Mouse (Mus musculus) hindbrain, embryonic 11.5 days (tissue): ENCODE data around the gene Filip1. TPM values are rescaled to one million over a fixed set of nuclear protein-coding genes. Genes with fewer than 3 reads are reported as not detected.
"Not testable (repeated sequence)": the region's sequence is repeated elsewhere in the genome, so short reads cannot be mapped to it uniquely, and the experiment has no call there.

Experiments
- ATAC-seq: fragments of 200-750 bp; cut with Nextera tagmentation; 2 replicates; pipeline ENCODE4 v1.8.0; 2017; ENCODE audit warnings: mild to moderate bottlenecking, moderate TSS enrichment, moderate library complexity; ENCODE audit not compliant: low FRiP score
- DNase-seq: peaks from one replicate; pipeline ENCODE4 v3.0.0-alpha.2; 2015; ENCODE audit warnings: low spot score
- H3K27ac ChIP-seq: fragments of 300-500 bp; sonication (generic); 2 replicates; pipeline ENCODE4 v1.5.1; 2014; ENCODE audit warnings: mild to moderate bottlenecking, low read depth, low read length
- H3K27me3 ChIP-seq: fragments of 300-500 bp; sonication (generic); 2 replicates; pipeline ENCODE4 v1.6.1; 2014; ENCODE audit warnings: mild to moderate bottlenecking, low read length, moderate library complexity, mixed read lengths; ENCODE audit not compliant: control insufficient read depth, insufficient read depth
- H3K36me3 ChIP-seq: fragments of 300-500 bp; sonication (generic); 2 replicates; pipeline ENCODE4 v1.6.1; 2014; ENCODE audit warnings: mild to moderate bottlenecking, low read length, moderate library complexity, mixed read lengths; ENCODE audit not compliant: control insufficient read depth, insufficient read depth
- H3K4me1 ChIP-seq: fragments of 300-500 bp; sonication (generic); replicated peaks from 2 replicates; pipeline ENCODE4 v1.6.1; 2014; ENCODE audit warnings: low read length, mixed read lengths; ENCODE audit not compliant: control insufficient read depth, insufficient read depth
- H3K4me2 ChIP-seq: fragments of 300-500 bp; sonication (generic); replicated peaks from 2 replicates; pipeline ENCODE4 v1.6.1; 2014; ENCODE audit warnings: mild to moderate bottlenecking, low read depth, low read length
- H3K4me3 ChIP-seq: fragments of 300-500 bp; sonication (generic); 2 replicates; pipeline ENCODE4 v1.5.1; 2014; ENCODE audit warnings: low read depth, low read length
- H3K9ac ChIP-seq: fragments of 300-500 bp; sonication (generic); 2 replicates; pipeline ENCODE4 v1.6.1; 2014; ENCODE audit warnings: low read depth, low read length
- H3K9me3 ChIP-seq: fragments of 300-500 bp; sonication (generic); 2 replicates; pipeline ENCODE4 v1.6.1; 2016; ENCODE audit warnings: low read length; ENCODE audit not compliant: control insufficient read depth
- WGBS: fragments of 180-500 bp; shearing (Covaris S2); extraction: QIAGEN DNeasy Blood & Tissue Kit; methylation state at CpG from one replicate; pipeline ENCODE4 v1.1.7; 2014; 5-methylcytosine and 5-hydroxymethylcytosine counted together
- polyA plus RNA-seq: library from polyadenylated mRNA; unstranded; fragments of >200 nt; fragmentation: Nextera tagmentation; extraction: Ambion mirVana; gene quantifications from 2 replicates; pipeline ENCODE4 v1.2.1, GENCODE M21; 2014

The Filip1 gene
- polyA plus RNA-seq = 5.6 and 7.2 TPM in 2 replicates

DNA sequence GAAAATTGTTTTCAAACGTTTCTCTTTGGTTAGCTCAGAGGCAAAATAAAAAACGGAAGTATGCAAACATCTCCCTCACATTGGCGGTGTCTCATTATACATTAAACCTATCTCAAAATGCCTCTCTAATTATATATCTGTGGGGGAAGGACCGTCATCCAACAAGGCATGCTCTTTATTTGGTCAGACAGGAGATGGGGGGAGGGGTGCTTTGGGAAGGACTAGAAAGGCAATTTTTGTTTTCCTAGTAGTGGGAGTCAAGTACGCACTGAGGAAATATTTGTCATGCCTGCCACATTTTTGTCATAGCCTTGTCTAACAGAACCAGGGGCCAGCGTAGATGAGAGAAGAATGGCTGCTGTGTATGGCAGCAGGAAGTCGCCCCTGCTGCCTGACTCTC, at the start of gene Filip1:
Filip1 (minus strand) TSS at position 101 of the 400 bp plus-strand sequence.
- Histone ChIP-seq H3K27me3 (no peaks in the 10 kb centered on the region), H3K9ac (no peak within 1 kb of the TSS), H3K36me3 (no peaks in the 10 kb centered on the region), H3K9me3 (no peaks in the 10 kb centered on the region), H3K27ac (no peak within 1 kb of the TSS), H3K4me3 (no peak within 1 kb of the TSS), H3K4me2 (no peak within 1 kb of the TSS), H3K4me1 (no peaks in the 10 kb centered on the region)
- no peak for DNase-seq
- 79% methylated on average over 7 of the region's 7 CpGs for WGBS
- ATAC-seq = no peak

DNA sequence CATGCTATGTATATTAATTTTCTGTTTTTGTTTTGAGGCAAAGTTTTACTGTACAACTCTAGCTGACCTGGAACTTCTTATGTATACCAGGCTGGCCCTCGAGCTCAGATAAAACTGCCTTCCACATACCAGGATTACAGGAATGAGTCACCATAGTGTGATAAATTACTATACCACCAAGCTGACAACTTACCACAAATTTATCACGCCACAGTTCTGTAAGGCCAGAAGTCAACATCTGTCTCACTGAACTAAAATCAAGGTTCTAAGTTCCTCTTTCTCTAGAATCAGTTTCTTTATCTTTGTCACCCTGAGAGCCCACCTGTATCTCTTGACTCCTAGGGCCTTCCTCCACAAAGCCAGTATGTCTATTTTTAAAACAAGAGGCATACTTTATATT, 45.0 kb upstream of the Filip1 start:
- no peaks in the 10 kb centered on the region for H3K27me3 ChIP-seq
- H3K4me2 ChIP-seq = no peak overlapping the region
- H3K36me3 ChIP-seq = no peaks in the 10 kb centered on the region
- DNase-seq (no peak), ATAC-seq (no peak)
- H3K4me3 ChIP-seq = no peak overlapping the region
- H3K9me3 ChIP-seq = peaks cover 2% of the 10 kb centered on the region; the same call in 1 of the 2 replicates
- H3K27ac ChIP-seq = no peak overlapping the region
- no peak overlapping the region for H3K9ac ChIP-seq
- WGBS = 88% methylated on average over 2 of the region's 2 CpGs
- no peaks in the 10 kb centered on the region for H3K4me1 ChIP-seq

DNA sequence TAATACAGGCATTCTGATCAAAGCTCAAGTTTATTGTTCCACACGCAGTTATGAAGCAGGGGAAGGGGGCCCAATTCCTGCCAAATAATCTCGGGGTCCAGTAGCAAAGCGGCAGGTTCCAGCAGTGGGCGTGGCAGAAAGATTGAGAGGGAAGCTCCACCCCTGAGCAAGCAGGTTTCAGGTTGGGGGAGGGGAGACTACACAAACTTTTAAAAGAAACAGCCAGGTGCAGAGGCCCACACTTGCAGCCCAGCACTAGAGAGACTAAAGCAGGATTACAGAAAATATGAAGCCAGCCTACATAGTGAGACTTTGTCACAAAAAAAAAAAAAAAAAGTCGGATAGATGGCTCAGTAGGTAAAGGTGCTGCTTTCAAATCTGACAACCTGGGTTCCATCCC, 40.3 kb upstream of the Filip1 start:
- ATAC-seq (no peak), DNase-seq (no peak)
- H3K36me3 ChIP-seq = no peaks in the 10 kb centered on the region
- no peak overlapping the region for H3K4me2 ChIP-seq
- H3K4me1 ChIP-seq = no peaks in the 10 kb centered on the region
- H3K27ac ChIP-seq = no peak overlapping the region
- whole genome bisulfite sequencing = 82% methylated on average over 5 of the region's 5 CpGs
- H3K27me3 ChIP-seq = no peaks in the 10 kb centered on the region
- H3K4me3 ChIP-seq = no peak overlapping the region
- H3K9ac ChIP-seq = no peak overlapping the region
- peaks cover 2% of the 10 kb centered on the region; the same call in 1 of the 2 replicates for H3K9me3 ChIP-seq

DNA sequence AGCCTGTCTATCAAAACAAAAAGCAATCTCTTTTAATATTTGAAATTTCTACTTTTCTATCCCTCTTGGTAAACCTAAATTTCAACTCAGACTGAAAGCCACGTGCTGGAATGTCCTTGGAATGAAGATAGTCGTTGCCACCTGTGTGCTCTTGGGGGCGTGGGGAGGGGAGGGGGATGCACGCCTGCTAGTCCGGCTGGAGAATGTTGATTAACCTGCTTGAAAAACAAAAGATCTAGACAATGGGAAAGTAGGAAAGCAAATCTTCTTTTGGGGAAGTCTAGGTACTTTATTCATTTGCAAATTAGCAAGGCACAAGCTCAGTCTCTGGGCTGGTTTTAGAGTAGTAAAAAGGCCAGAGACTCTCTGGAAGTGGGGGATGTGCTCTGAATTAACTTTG, 36.6 kb upstream of the Filip1 start:
- not testable (repeated sequence) for H3K27me3 ChIP-seq, H3K27ac ChIP-seq, H3K4me3 ChIP-seq, H3K4me2 ChIP-seq, H3K36me3 ChIP-seq, H3K9ac ChIP-seq, ATAC-seq, H3K4me1 ChIP-seq, DNase-seq, H3K9me3 ChIP-seq
- 52% methylated on average over 5 of the region's 5 CpGs for WGBS

DNA sequence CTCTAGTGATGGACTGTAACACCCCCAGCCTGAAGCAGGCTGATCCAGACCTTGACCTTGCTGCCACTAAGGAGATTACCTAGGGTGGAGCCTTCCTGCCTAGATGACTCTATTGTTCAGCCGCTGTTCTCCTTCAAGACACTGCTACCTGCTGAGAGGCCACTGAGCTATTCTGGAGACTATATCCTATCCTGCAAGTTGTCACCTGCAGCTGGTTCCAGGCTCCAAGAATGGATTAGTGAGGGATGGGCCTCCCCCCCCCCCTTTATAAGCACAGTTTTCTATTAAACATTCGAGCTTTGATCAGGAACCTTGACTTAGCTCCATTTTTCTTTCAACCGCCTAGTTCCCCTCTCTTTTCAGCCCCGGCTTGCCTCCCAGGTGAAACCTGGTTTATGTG, 31.6 kb upstream of the Filip1 start:
- ATAC-seq, H3K27ac ChIP-seq, DNase-seq, H3K36me3 ChIP-seq, H3K27me3 ChIP-seq, H3K4me2 ChIP-seq, H3K4me3 ChIP-seq, H3K9me3 ChIP-seq, H3K4me1 ChIP-seq, H3K9ac ChIP-seq: not testable (repeated sequence)
- WGBS = 92% methylated on average over 4 of the region's 4 CpGs

GRCm38 (mm10) chr9:80039296-80039815, 26.7 kb upstream of the Filip1 start:
- 20% methylated on average over 2 of the region's 2 CpGs for whole genome bisulfite sequencing
- H3K4me3 ChIP-seq = no peak overlapping the region
- no peaks in the 10 kb centered on the region for H3K9me3 ChIP-seq
- H3K4me1 ChIP-seq = no peaks in the 10 kb centered on the region
- H3K4me2 ChIP-seq = no peak overlapping the region
- H3K36me3 ChIP-seq = no peaks in the 10 kb centered on the region
- no peaks in the 10 kb centered on the region for H3K27me3 ChIP-seq
- peak; percentile 11 for DNase-seq
- H3K9ac ChIP-seq = no peak overlapping the region
- H3K27ac ChIP-seq = no peak overlapping the region
- ATAC-seq = peak; percentile 45; the same call in 1 of the 2 replicates

DNA sequence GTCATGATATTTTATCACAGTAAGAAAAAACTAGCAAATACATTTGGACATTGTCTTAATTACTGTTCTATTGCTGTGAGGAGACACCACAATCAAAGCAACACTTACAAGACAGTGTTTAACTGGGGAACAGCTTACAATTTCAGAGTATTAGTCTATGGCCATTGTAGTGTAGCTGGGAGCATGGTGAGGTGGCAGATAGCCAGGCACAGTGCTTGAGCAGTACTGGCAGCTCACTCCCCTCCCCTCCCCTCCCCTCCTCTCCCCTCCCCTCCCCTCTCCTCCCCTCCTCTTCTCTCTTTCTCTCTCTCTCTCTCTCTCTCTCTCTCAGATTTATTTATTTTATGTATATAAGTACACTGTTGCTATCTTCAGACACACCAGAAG, 25.3 kb upstream of the Filip1 start:
- Histone ChIP-seq H3K27me3 (no peaks in the 10 kb centered on the region), H3K9ac (no peak overlapping the region), H3K4me1 (no peaks in the 10 kb centered on the region), H3K27ac (no peak overlapping the region), H3K4me2 (no peak overlapping the region), H3K9me3 (no peaks in the 10 kb centered on the region), H3K36me3 (no peaks in the 10 kb centered on the region), H3K4me3 (no peak overlapping the region)
- DNase-seq (no peak), ATAC-seq (no peak)

GRCm38 (mm10) chr9:80037262-80037996, 24.8 kb upstream of the Filip1 start:
- DNase-seq (no peak), ATAC-seq (no peak)
- H3K4me2 ChIP-seq = no peak overlapping the region
- 92% methylated on average over 13 of the region's 13 CpGs for WGBS
- no peaks in the 10 kb centered on the region for H3K27me3 ChIP-seq
- H3K4me3 ChIP-seq = no peak overlapping the region
- no peaks in the 10 kb centered on the region for H3K36me3 ChIP-seq
- no peaks in the 10 kb centered on the region for H3K4me1 ChIP-seq
- no peak overlapping the region for H3K9ac ChIP-seq
- H3K9me3 ChIP-seq = no peaks in the 10 kb centered on the region
- no peak overlapping the region for H3K27ac ChIP-seq

GRCm38 (mm10) chr9:80026581-80027021, 13.9 kb upstream of the Filip1 start:
- H3K9me3 ChIP-seq = no peaks in the 10 kb centered on the region
- H3K4me1 ChIP-seq = no peaks in the 10 kb centered on the region
- H3K4me3 ChIP-seq = no peak overlapping the region
- H3K27ac ChIP-seq = no peak overlapping the region
- H3K4me2 ChIP-seq = no peak overlapping the region
- ATAC-seq (no peak), DNase-seq (no peak)
- 73% methylated on average over 6 of the region's 6 CpGs for WGBS
- H3K9ac ChIP-seq = no peak overlapping the region
- no peaks in the 10 kb centered on the region for H3K27me3 ChIP-seq
- H3K36me3 ChIP-seq = no peaks in the 10 kb centered on the region
